Mouse (Mus musculus) granulocyte monocyte progenitor cell, adult 5-6 weeks (primary cell): Measurements from ENCODE around the gene Akap2. TPM values are rescaled to one million over a fixed set of nuclear protein-coding genes. Genes with fewer than 3 reads are reported as not detected.

Experiments used
- ATAC-seq: replicated peaks from 2 replicates; pipeline ENCODE4 v1.8.0; 2016; ENCODE audit warnings: mild to moderate bottlenecking, moderate TSS enrichment, inconsistent platforms; ENCODE audit not compliant: poor library complexity, severe bottlenecking
- total RNA-seq, 2 experiments: library from RNA; stranded (forward) in 1 of 2; stranded (reverse) in 1 of 2; fragments of 200-712, 200-1000 nt in 1 of 2; fragments of >200 nt in 1 of 2; fragmentation: Nextera tagmentation in 1 of 2; gene quantifications; 2 replicates each; pipeline ENCODE4 v1.2.3; 2014 to 2017

The Akap2 gene
- total RNA-seq, 2 experiments from 2014 or later: not detected

- no peak for ATAC-seq
Observed at GRCm38 (mm10) chr4:57824626-57825240, 107.3 kb downstream of the Akap2 start.

GRCm38 (mm10) chr4:57826272-57826671, 108.8 kb downstream of the Akap2 start:
- ATAC-seq: no peak

- ATAC-seq: no peak
Observed at GRCm38 (mm10) chr4:57829131-57829530, 111.7 kb downstream of the Akap2 start.

GRCm38 (mm10) chr4:57829740-57830139, 112.3 kb downstream of the Akap2 start:
- no peak for ATAC-seq

GRCm38 (mm10) chr4:57832318-57832717, 114.9 kb downstream of the Akap2 start:
- peak; percentile 42; the same call in 1 of the 2 replicates for ATAC-seq

GRCm38 (mm10) chr4:57833060-57833459, 115.6 kb downstream of the Akap2 start:
- no peak for ATAC-seq

- no peak for ATAC-seq
Observed at GRCm38 (mm10) chr4:57834141-57834540, 116.7 kb downstream of the Akap2 start.

GRCm38 (mm10) chr4:57837089-57837488, 119.6 kb downstream of the Akap2 start:
- ATAC-seq: no peak

GRCm38 (mm10) chr4:57839343-57839742, 121.9 kb downstream of the Akap2 start:
- ATAC-seq: no peak

- no peak for ATAC-seq
Observed at GRCm38 (mm10) chr4:57841911-57842310, 124.5 kb downstream of the Akap2 start.

GRCm38 (mm10) chr4:57842472-57843305, 125.2 kb downstream of the Akap2 start:
- no peak for ATAC-seq

GRCm38 (mm10) chr4:57845031-57845431, 127.6 kb downstream of the Akap2 start:
- no peak for ATAC-seq

- ATAC-seq: no peak
Observed at GRCm38 (mm10) chr4:57845541-57846210, 128.2 kb downstream of the Akap2 start.

- no peak for ATAC-seq
Observed at GRCm38 (mm10) chr4:57846381-57846990, 129.0 kb downstream of the Akap2 start.

GRCm38 (mm10) chr4:57846991-57847422, 129.6 kb downstream of the Akap2 start:
- ATAC-seq: no peak

GRCm38 (mm10) chr4:57847676-57848075, 130.2 kb downstream of the Akap2 start:
- no peak for ATAC-seq

- no peak for ATAC-seq
Observed at GRCm38 (mm10) chr4:57849465-57849864, 132.0 kb downstream of the Akap2 start.

- no peak for ATAC-seq
Observed at GRCm38 (mm10) chr4:57851731-57852130, 134.3 kb downstream of the Akap2 start.

- no peak for ATAC-seq
Observed at GRCm38 (mm10) chr4:57852461-57853040, 135.1 kb downstream of the Akap2 start.

GRCm38 (mm10) chr4:57854181-57854580, 136.7 kb downstream of the Akap2 start:
- no peak for ATAC-seq
